Mouse (Mus musculus): ENCODE measurements around the gene Gm19426. TPM values are rescaled to one million over a fixed set of nuclear protein-coding genes. Genes with fewer than 3 reads are reported as not detected.

Gene Gm19426
- 4.9 and 6.1 TPM in 2 replicates for polyA plus RNA-seq (2012; rRNA removed)

DNA sequence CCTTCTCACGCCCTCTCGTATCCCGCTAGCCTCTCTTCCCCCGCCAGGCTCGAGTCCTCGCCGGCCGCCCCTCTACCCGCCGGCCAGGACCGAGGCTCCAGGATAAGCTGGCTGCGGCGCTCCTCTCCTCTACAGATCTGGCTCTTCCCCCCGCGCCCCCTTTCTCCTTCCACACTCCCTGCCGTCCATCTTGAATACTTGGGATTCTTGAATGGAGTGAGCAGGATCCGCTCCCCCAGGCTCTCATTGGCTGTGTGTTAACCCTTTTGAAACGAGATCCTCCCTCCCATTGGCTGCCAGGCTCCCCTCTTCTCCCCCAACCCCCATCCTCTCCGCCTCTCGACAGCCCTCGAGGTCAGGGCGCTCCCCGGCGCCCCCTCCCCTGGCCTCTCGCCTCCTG is at the start of gene Gm19426:
Gm19426 (minus strand) TSS at position 95 of the 400 bp plus-strand sequence.

DNA sequence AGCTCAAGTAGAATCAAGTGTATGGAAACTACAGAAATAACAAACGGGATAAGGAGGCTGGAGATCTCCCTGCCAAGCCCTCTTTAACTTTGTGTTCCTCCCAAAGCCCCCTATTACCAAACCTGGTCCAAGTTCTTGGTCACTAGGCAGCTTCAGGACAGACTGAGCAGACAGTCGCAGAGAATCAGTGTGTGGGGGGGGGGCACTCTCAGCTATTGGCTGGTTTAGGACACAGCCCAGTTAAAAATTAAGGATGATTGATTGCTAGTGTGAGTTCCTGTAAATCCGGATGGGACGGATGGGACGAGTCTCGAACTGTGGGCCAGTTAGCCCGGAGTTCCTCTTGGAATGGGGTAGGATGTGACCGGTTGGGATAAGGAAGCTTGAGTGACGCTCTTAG is 31.8 kb upstream of the Gm19426 start, which contains the start of gene Serping1:
Serping1 (minus strand) TSS at position 204 of the 400 bp plus-strand sequence.

DNA sequence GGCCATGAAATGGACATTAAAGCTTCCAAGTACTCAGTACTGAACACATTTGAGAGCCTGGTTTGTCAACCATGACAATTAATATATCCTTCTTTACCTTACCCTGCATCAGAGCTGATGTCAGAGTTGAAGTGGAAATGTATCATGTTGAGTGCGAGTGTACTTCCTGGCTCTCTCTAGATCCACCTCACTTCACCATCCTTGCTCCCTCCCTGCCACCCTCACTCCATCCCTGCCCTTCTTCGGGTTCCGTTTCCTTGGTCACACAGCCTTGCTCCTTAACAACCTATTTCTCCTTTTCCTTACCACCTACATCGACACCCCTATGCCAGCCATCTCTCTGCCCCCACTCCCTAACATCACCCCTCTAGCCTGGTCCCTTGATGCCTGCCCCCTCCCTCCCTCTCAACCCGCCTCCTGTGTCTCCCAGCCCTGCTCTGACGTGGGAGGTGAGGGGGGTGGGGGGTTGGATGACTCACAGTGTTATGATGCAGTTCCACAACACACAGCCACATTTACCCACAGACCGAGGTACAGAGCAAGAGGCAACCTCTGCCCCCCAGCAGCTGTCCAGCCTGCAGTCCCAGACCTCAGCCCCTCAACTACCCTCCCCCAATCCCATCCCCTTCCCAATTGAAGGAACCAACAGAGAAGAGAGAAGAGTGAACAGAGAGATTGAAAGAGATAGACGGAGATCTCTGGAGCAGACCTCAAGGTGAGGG is 9.7 kb downstream of the Gm19426 start, which contains the start of gene Ypel4:
Ypel4 (plus strand) TSS at position 480 of the 722 bp plus-strand sequence.

DNA sequence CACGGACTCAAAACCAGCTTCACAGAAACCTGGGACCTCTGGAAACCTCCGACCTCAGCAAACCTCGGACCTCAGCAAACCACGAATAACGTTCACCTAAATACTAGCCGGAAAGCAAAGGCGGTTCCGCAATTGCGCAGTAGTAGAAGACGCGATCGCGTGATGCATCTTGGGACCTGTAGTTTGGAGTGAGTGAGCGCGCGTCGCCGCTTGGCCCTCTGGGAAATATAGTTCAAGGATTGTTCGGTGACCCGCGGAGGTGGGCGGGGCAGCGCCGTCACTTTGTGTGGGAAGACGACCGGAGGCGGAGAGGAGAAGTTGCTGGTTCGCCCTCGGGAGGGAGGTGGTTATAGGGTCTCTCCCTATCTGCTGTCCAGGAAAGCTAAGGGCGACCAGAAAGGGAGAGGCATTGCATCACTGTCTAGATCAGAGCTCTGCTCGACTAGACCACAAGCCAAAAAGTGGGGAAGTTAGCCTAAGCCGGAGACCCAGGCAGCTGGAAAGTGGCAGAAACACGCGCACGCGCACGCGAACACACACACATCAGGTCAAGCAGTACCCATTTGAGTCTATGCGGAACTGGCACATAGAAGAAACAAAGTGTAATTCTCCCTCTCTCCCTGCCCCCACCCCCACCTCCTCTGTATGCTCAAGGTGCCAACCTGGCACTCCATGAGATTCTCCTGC is 16.1 kb downstream of the Gm19426 start, which contains the start of gene Clp1:
Clp1 (minus strand) TSS at position 179 of the 687 bp plus-strand sequence.

DNA sequence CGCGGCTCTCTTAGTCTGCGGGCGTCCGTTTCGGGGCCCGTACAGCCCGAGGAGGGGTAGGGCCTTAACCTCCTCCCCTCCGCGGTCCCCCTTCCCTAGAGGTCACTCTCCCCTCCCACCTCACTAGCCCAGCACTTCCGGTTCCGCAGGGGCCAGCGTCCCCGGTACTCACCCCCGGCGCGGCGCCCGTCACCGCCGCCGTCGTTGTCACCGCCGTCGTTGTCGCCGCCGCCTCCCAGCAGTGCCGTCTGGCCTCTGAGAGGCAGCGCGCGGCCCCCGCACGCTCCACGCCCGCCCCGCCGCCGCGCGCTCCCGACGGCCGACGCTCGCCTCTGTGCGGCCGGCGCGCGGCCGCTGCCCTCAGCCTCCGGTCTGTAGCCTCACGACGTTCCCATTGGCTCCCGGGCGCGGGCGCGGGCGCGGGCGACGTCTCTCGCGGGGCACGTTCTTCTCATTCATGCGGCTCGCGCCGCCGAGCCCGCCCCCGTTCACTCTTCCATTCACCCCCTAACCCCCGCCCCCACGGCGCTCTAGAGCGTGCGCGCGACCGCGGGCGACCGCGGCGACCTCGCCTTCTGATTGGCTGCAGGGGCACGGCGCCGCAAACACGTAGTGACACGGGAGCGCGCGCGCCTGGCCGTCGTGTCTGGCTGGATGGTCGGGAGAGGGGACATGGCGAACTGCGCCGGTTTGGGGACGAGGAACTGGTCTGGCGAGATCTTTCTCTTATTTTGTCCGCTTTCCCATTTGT is 28.5 kb downstream of the Gm19426 start, which contains the start of gene Zdhhc5:
Zdhhc5 (minus strand) TSS at position 370 of the 751 bp plus-strand sequence.

Other genes with a start within 250 kb of the Gm19426 start
- 67.7 and 68.7 TPM in 2 replicates for gene Ctnnd1, start 92.9 kb downstream of the Gm19426 start, polyA plus RNA-seq (2012; rRNA removed)
- not detected in 2 replicates for gene Btbd18, start 84.6 kb downstream of the Gm19426 start, polyA plus RNA-seq (2012; rRNA removed)
- 167 and 173 TPM in 2 replicates for gene Selenoh, start 72.9 kb downstream of the Gm19426 start, polyA plus RNA-seq (2012; rRNA removed)
- gene Gm28635, start 65.6 kb downstream of the Gm19426 start, polyA plus RNA-seq (2012; rRNA removed) = not detected in 2 replicates
- 34.8 and 35.5 TPM in 2 replicates for gene Med19, start 65.3 kb downstream of the Gm19426 start, polyA plus RNA-seq (2012; rRNA removed)
- gene Tmx2, start 64.5 kb downstream of the Gm19426 start, polyA plus RNA-seq (2012; rRNA removed) = 199 and 202 TPM in 2 replicates
- gene Zdhhc5, start 28.5 kb downstream of the Gm19426 start, polyA plus RNA-seq (2012; rRNA removed) = 27.7 and 27.9 TPM in 2 replicates
- gene Clp1, start 16.3 kb downstream of the Gm19426 start, polyA plus RNA-seq (2012; rRNA removed) = 14.1 and 14.7 TPM in 2 replicates
- 45.5 and 46.4 TPM in 2 replicates for gene Ypel4, start 9.6 kb downstream of the Gm19426 start, polyA plus RNA-seq (2012; rRNA removed)
- 14.7 and 19.9 TPM in 2 replicates for gene Serping1, start 31.8 kb upstream of the Gm19426 start, polyA plus RNA-seq (2012; rRNA removed)
- gene Ube2l6, start 55.2 kb upstream of the Gm19426 start, polyA plus RNA-seq (2012; rRNA removed) = 11.0 and 12.9 TPM in 2 replicates
- 1.5 TPM in 1 of 2 replicates, not detected in the other for gene Smtnl1, start 79.0 kb upstream of the Gm19426 start, polyA plus RNA-seq (2012; rRNA removed)
- gene Timm10, start 83.3 kb upstream of the Gm19426 start, polyA plus RNA-seq (2012; rRNA removed) = 108 and 122 TPM in 2 replicates
- gene Slc43a1, start 95.2 kb upstream of the Gm19426 start, polyA plus RNA-seq (2012; rRNA removed) = 1.5 and 1.6 TPM in 2 replicates
- gene Rtn4rl2, start 143.1 kb upstream of the Gm19426 start, polyA plus RNA-seq (2012; rRNA removed) = 24.1 and 28.7 TPM in 2 replicates
- gene Slc43a3, start 192.9 kb upstream of the Gm19426 start, polyA plus RNA-seq (2012; rRNA removed) = 8.2 and 11.9 TPM in 2 replicates
- not detected in 2 replicates for gene Prg2, start 236.8 kb upstream of the Gm19426 start, polyA plus RNA-seq (2012; rRNA removed)
- not detected in 2 replicates for gene Prg3, start 244.6 kb upstream of the Gm19426 start, polyA plus RNA-seq (2012; rRNA removed)

Measured in central nervous system, embryonic 18 days (tissue).